Mouse (Mus musculus) neural tube, embryonic 14.5 days (tissue): Measurements from ENCODE around the gene Clic5. TPM values are rescaled to one million over a fixed set of nuclear protein-coding genes. Genes with fewer than 3 reads are reported as not detected.

Experiments
- ATAC-seq: fragments of 200-750 bp; cut with Nextera tagmentation; 2 replicates; pipeline ENCODE4 v1.8.0; 2017; ENCODE audit warnings: low read depth, mild to moderate bottlenecking, moderate TSS enrichment, moderate library complexity
- H3K27ac ChIP-seq: fragments of 300-500 bp; sonication (generic); 2 replicates; pipeline ENCODE4 v1.5.1; 2014; ENCODE audit warnings: low read depth, mild to moderate bottlenecking, control low read depth, low read length, moderate library complexity, mixed read lengths
- H3K27me3 ChIP-seq: fragments of 300-500 bp; sonication (generic); 2 replicates; pipeline ENCODE4 v1.6.1; 2014; ENCODE audit warnings: low read length; ENCODE audit not compliant: control insufficient read depth, insufficient read depth
- H3K36me3 ChIP-seq: fragments of 300-500 bp; sonication (generic); 2 replicates; pipeline ENCODE4 v1.6.1; 2014; ENCODE audit warnings: low read length, mixed read lengths; ENCODE audit not compliant: control insufficient read depth, insufficient read depth
- H3K4me1 ChIP-seq: fragments of 300-500 bp; sonication (generic); 2 replicates; pipeline ENCODE4 v1.6.1; 2014; ENCODE audit warnings: low read length; ENCODE audit not compliant: control insufficient read depth, insufficient read depth
- H3K4me2 ChIP-seq: fragments of 300-500 bp; sonication (generic); 2 replicates; pipeline ENCODE4 v1.6.1; 2014; ENCODE audit warnings: mild to moderate bottlenecking, low read depth, low read length, control low read depth
- H3K4me3 ChIP-seq: fragments of 300-500 bp; sonication (generic); 2 replicates; pipeline ENCODE4 v1.5.1; 2014; ENCODE audit warnings: low read depth, low read length, control low read depth, mixed read lengths
- H3K9ac ChIP-seq: fragments of 300-500 bp; sonication (generic); replicated peaks from 2 replicates; pipeline ENCODE4 v1.6.1; 2014; ENCODE audit warnings: low read depth, mild to moderate bottlenecking, control low read depth, low read length, mixed read lengths
- H3K9me3 ChIP-seq: fragments of 300-500 bp; sonication (generic); 2 replicates; pipeline ENCODE4 v1.6.1; 2016; ENCODE audit warnings: low read length; ENCODE audit not compliant: control insufficient read depth
- WGBS: fragments of 180-500 bp; shearing (Covaris S2); extraction: QIAGEN DNeasy Blood & Tissue Kit; methylation state at CpG from one replicate; pipeline ENCODE4 v1.1.7; 2014; 5-methylcytosine and 5-hydroxymethylcytosine counted together
- polyA plus RNA-seq: library from polyadenylated mRNA; unstranded; fragments of >200 nt; fragmentation: Nextera tagmentation; extraction: Ambion mirVana; gene quantifications from 2 replicates; pipeline ENCODE4 v1.2.1, GENCODE M21; 2014

Gene Clic5
- 0.17 and 0.35 TPM in 2 replicates for polyA plus RNA-seq

DNA sequence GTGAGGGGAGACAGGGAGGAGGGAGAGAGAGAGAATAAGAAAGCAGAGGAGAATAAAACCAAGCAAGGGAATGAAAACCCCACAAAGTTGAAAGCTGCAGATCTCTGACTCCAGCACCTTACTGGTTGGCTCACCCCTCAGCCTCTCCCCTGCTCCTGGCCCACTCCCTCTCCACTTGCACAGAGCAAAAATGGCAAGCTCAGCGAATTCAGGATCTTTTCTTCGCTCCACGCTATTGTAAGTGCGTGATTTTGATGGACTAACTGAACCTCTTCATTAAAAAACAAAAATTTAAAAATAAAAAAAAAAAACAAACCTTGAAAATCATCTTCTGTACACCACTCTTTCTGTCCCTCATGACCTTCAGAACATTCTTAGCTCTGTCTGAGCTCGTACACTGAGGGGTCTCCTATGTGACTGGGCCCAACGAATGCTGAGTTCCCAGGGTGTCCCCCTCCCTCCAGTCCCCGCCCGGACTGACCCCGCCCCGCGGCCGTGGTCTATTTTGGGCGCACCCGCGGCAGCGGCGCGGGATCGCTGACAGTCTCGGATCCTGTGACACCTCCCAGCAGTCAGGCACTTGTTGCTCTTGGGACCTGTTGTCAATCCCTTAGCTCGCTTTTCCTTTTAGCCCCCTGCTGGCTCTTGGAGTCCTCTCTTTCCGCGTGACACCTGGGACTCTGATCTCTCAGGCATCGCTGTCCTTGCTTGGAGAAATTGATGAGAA lies at the start of gene Clic5:
Gene Clic5, plus strand, starts transcription at position 543 of the 727 bp plus-strand sequence.
- Histone ChIP-seq H3K27ac (no peak within 1 kb of the TSS), H3K36me3 (no peaks in the 10 kb centered on the region), H3K4me3 (peak within 1 kb of the TSS; percentile 30), H3K4me1 (peaks cover 10% of the 10 kb centered on the region), H3K27me3 (peaks cover 11% of the 10 kb centered on the region), H3K9me3 (no peaks in the 10 kb centered on the region), H3K9ac (0 out of 2 replicates have a peak within 1 kb of the TSS, but pooled peaks have one; percentile 21), H3K4me2 (peak within 1 kb of the TSS; percentile 67)
- ATAC-seq, result peak; percentile 31; the same call in 1 of the 2 replicates
- WGBS, result 3% methylated on average over 24 of the region's 24 CpGs

DNA sequence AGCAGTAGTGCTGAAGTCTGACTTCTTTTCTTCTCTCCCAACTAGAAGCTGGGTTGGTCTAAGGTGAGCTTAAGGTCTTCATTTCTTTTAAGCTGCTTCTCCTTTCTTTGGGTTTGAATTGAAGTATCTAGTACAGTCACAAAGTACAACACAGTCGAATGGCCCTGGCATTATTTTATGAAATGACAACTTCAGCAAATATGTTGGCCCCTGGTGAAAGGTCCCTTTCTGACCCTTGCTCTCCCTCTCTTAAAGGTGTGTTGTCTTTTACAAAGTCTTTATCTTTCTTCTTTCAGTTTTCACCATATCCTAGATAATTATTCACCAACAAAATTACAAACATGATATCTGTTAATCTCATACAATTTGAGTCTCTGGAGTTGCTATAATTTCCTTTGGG lies 42.6 kb upstream of the Clic5 start:
- Histone ChIP-seq H3K4me2 (no peak overlapping the region), H3K27ac (no peak overlapping the region), H3K4me3 (no peak overlapping the region), H3K36me3 (no peaks in the 10 kb centered on the region), H3K4me1 (no peaks in the 10 kb centered on the region), H3K9ac (no peak overlapping the region), H3K9me3 (no peaks in the 10 kb centered on the region), H3K27me3 (no peaks in the 10 kb centered on the region)
- 73% methylated on average over 1 of the region's 1 CpGs for WGBS
- ATAC-seq, result no peak

DNA sequence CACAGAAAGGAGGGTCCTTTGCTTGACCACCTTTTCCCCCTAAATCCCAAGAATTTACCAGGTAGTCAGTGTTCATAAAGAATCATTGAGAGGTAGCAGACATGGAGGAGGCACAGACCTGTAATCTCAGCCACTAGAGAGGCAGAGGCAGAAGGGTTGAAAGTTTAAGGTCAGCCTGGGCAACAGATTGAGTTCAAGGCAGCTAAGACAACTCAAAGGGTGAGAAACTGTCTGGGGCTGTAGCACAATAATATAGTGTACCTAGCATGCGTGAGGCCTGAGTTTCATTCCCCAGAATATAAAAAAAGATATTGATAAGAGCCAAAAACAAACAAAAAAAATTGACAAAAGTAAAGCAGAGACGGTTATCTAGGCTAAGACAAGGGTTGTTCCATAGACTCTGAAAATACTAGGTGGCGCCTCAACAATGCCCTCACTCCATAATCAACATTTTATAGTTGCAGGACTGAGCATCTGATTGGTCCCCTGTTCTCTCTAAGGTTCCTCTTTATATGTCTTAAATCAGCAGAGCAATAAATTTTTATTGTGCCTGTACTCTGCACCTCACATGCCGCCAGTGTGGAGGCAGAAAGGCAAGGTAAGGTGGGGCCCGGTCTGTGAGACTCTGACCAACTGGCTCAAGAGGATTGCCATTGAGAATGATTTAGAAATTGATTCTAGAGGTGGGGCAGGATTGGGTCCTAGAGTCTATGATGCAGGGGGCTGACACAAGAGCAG lies 40.1 kb upstream of the Clic5 start:
- Histone ChIP-seq H3K27me3 (no peaks in the 10 kb centered on the region), H3K36me3 (no peaks in the 10 kb centered on the region), H3K4me2 (no peak overlapping the region), H3K4me3 (no peak overlapping the region), H3K9ac (no peak overlapping the region), H3K27ac (no peak overlapping the region), H3K4me1 (no peaks in the 10 kb centered on the region), H3K9me3 (no peaks in the 10 kb centered on the region)
- 79% methylated on average over 5 of the region's 5 CpGs for WGBS
- no peak for ATAC-seq

DNA sequence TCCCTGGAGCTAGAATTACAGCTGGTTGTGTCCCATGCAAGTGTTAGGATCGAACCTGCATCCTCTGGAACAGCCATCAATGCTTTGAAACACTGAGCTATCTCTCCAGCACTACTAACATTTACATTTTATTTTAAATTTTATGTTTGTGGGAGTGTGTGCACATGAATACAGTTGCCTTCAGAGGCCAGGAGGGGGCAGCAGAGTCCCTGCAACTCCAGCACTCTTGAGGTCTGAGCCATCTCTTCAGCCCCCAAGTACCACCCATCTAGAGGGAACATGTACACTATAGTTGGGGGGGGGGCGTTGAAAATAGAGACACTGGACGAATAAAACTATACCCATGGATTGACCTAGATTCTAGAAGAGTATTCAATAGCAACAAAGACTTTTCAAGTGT lies 37.3 kb upstream of the Clic5 start:
- H3K4me1 ChIP-seq, result no peaks in the 10 kb centered on the region
- ATAC-seq, result no peak
- H3K27ac ChIP-seq, result no peak overlapping the region
- no peaks in the 10 kb centered on the region for H3K36me3 ChIP-seq
- no peak overlapping the region for H3K9ac ChIP-seq
- no peak overlapping the region for H3K4me2 ChIP-seq
- H3K4me3 ChIP-seq, result no peak overlapping the region
- no peaks in the 10 kb centered on the region for H3K27me3 ChIP-seq
- H3K9me3 ChIP-seq, result no peaks in the 10 kb centered on the region
- WGBS, result 70% methylated on average over 3 of the region's 3 CpGs

DNA sequence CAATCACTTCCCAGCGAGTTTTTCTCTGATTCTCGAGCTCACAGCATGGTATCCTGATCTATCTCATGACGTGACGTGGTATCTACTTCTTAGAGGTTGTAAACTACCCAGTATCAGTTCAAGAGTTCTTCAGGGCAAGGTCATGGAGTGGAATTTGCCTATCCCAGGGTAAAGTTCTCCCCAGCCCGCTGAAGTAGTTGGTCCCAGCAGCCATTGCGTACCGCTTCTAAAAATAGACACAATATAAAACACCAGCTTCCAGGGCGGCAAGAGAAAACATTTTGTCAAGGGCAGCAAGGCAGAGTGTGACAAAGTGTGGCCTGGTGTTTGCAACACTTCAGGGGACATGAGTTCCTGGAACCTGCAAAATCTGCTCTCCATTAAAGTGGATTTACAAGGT lies 36.5 kb upstream of the Clic5 start:
- 88% methylated on average over 8 of the region's 8 CpGs for WGBS
- no peak overlapping the region for H3K4me2 ChIP-seq
- H3K4me3 ChIP-seq, result no peak overlapping the region
- no peaks in the 10 kb centered on the region for H3K27me3 ChIP-seq
- no peak overlapping the region for H3K27ac ChIP-seq
- H3K9ac ChIP-seq, result no peak overlapping the region
- no peaks in the 10 kb centered on the region for H3K4me1 ChIP-seq
- no peaks in the 10 kb centered on the region for H3K36me3 ChIP-seq
- H3K9me3 ChIP-seq, result no peaks in the 10 kb centered on the region
- ATAC-seq, result no peak

DNA sequence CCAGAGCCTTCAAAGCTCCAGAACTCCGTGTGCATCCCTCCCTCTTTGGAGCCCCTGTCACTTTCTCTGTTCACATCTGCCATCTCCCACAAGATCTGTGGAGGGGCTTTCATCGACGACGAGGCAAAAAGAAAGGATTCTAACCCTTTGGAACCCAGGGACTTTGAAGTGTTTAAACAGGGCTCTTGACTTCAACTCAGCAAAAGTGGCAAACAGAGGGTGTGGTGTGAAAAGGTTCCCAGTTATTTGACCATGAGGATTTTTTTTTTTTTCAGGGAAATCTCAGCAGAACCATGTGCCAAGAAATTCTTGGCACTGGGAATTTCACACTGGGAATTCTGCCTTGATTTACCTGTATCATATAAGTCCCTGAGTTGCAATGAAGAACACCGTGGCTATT lies 34.5 kb upstream of the Clic5 start:
- 57% methylated on average over 5 of the region's 5 CpGs for WGBS
- Histone ChIP-seq H3K4me3 (no peak overlapping the region), H3K36me3 (no peaks in the 10 kb centered on the region), H3K27me3 (no peaks in the 10 kb centered on the region), H3K9ac (no peak overlapping the region), H3K27ac (no peak overlapping the region), H3K9me3 (no peaks in the 10 kb centered on the region), H3K4me1 (no peaks in the 10 kb centered on the region), H3K4me2 (no peak overlapping the region)
- ATAC-seq, result no peak

DNA sequence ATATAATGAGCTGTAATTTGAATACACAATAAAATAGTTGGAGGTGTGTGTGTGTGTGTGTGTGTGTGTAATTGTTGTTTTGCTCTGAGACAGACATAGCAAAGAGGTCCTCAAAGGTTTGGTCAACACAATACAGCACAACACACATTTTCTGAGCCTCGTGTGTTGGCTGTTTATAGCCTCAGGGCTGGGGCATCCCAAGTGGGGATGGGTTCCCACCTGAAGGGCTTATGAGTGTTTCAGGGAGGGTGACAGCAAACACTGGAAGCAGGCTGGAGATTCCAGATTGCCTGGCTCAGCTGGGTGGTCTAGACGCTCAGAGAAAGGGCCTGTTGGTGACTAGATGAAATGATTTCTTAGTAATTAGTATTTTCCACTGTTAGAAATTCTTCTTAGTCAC lies 33.2 kb upstream of the Clic5 start:
- Histone ChIP-seq H3K27me3 (no peaks in the 10 kb centered on the region), H3K9me3 (no peaks in the 10 kb centered on the region), H3K4me1 (no peaks in the 10 kb centered on the region), H3K4me2 (no peak overlapping the region), H3K36me3 (no peaks in the 10 kb centered on the region), H3K4me3 (no peak overlapping the region), H3K27ac (no peak overlapping the region), H3K9ac (no peak overlapping the region)
- WGBS, result 74% methylated on average over 2 of the region's 2 CpGs
- ATAC-seq, result no peak

DNA sequence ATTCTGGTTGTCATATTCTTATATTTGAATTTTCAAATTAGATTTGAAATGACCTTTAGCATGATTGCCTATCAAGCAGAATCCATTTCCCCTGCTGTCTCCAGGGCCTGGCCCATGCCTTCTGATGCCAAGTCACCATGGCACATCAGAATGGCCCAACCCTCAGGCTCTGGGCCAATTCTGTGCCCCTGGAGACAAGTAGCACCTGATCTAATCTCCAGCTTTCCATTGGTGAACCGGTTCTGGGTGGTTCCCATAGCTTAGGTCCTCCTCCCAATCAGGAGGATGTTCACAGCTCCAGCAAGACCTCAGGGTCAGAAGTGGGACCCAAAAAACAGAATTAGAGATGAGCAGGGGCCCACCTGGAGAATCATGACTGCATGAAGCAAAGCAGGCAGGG lies 30.2 kb upstream of the Clic5 start:
- no peaks in the 10 kb centered on the region for H3K4me1 ChIP-seq
- no peaks in the 10 kb centered on the region for H3K27me3 ChIP-seq
- no peak overlapping the region for H3K4me3 ChIP-seq
- H3K9me3 ChIP-seq, result no peaks in the 10 kb centered on the region
- 63% methylated on average over 1 of the region's 1 CpGs for WGBS
- ATAC-seq, result no peak
- H3K27ac ChIP-seq, result no peak overlapping the region
- no peak overlapping the region for H3K4me2 ChIP-seq
- H3K9ac ChIP-seq, result no peak overlapping the region
- H3K36me3 ChIP-seq, result no peaks in the 10 kb centered on the region

DNA sequence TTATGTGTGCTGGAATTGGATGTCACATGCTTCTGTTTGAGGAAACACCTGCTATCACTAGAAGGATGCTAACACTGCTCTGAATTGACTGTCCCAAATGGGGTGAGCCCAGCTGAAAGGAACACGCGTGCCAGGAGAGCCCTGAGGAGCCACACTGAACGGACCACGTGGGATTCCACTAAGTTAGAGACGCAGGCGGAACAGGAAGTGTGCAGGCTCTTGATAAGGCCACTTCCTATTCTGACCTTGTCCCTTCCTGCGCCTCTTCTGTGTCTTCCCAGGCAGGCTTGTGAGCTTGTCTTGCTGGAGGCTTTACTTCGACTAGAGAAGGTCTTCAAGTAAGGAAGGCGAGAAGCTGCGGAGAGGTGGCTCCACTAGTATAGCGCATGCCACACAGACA lies 27.9 kb upstream of the Clic5 start:
- Histone ChIP-seq H3K36me3 (no peaks in the 10 kb centered on the region), H3K4me2 (no peak overlapping the region), H3K9me3 (no peaks in the 10 kb centered on the region), H3K9ac (no peak overlapping the region), H3K27me3 (no peaks in the 10 kb centered on the region), H3K4me1 (no peaks in the 10 kb centered on the region), H3K4me3 (no peak overlapping the region), H3K27ac (no peak overlapping the region)
- 93% methylated on average over 11 of the region's 11 CpGs for WGBS
- ATAC-seq, result no peak
